Comparison of ENCODE assay signal across 9 mouse cellular contexts in genomic region chr8:84738266-84738665, GRCm38 (mm10). TPM values are rescaled to one million over a fixed set of nuclear protein-coding genes. Genes with fewer than 3 reads are reported as not detected.
DNase-seq lines count a peak whose midpoint lies in the region; ATAC-seq and TF ChIP-seq lines count a peak whose summit lies in the region.
"Had no signal": no experiment of that assay in that cellular context is flagged by ENCODE, and none has a peak within 500 bp of the region (broad histone marks: within the 10 kb centered on the region; RNA-seq: fewer than 3 reads in every experiment).

No protein-coding gene starts in this region.

- no peak for TF ChIP-seq EP300 in heart, adult 2 months (IDR thresholded peaks at IDR 0.05; ENCODE audit: insufficient read depth, low read depth, low read length)
- no peak for TF ChIP-seq EP300 in ES-Bruce4 (IDR thresholded peaks at IDR 0.05; ENCODE audit: insufficient read depth, low read depth, low read length)

- TF ChIP-seq CTCF in heart, adult 2 months (IDR thresholded peaks at IDR 0.05), result no peak
- TF ChIP-seq CTCF in ES-Bruce4 (IDR thresholded peaks at IDR 0.05; ENCODE audit: low read depth, low read length), result no peak

- peak overlapping the region; percentile 19; the same call in 1 of the 2 replicates for H3K9ac ChIP-seq in heart, adult 2 months (ENCODE audit: low read depth, low read length)
- peak overlapping the region; percentile 22; the same call in 1 of the 2 replicates for H3K9ac ChIP-seq in ES-Bruce4 (ENCODE audit: low read depth, poor library complexity, severe bottlenecking)
- H3K9ac ChIP-seq in forebrain, embryonic 14.5 days (ENCODE audit: low read length), result peak overlapping the region; percentile 55; the same call in 1 of the 2 replicates
- peak overlapping the region; percentile 49 for H3K9ac ChIP-seq in liver, embryonic 11.5 days (ENCODE audit: low read depth, low read length)

- no peak for ATAC-seq in forebrain, embryonic 14.5 days
- no peak for ATAC-seq in liver, embryonic 11.5 days (replicated peaks; ENCODE audit: low FRiP score)

- H3K36me3 ChIP-seq in heart, adult 2 months (ENCODE audit: control insufficient read depth, insufficient read depth, low read length), result no peaks in the 10 kb centered on the region; the same call in 1 of the 2 replicates
- no peaks in the 10 kb centered on the region for H3K36me3 ChIP-seq in ES-Bruce4 (ENCODE audit: control insufficient read depth, insufficient read depth, low read length, poor library complexity, severe bottlenecking)
- H3K36me3 ChIP-seq in forebrain, embryonic 14.5 days (ENCODE audit: control insufficient read depth, insufficient read depth, low read length), result peaks cover 7% of the 10 kb centered on the region; the same call in 1 of the 2 replicates
- H3K36me3 ChIP-seq in liver, embryonic 11.5 days (ENCODE audit: control insufficient read depth, insufficient read depth, low read length), result no peaks in the 10 kb centered on the region

- TF ChIP-seq POLR2A in heart, adult 2 months (IDR thresholded peaks at IDR 0.05; ENCODE audit: insufficient read depth, low read depth, low read length), result no peak
- no peak for TF ChIP-seq POLR2A in ES-Bruce4 (IDR thresholded peaks at IDR 0.05; ENCODE audit: insufficient read depth, low read length)

- H3K9me3 ChIP-seq in ES-Bruce4 (replicated peaks; ENCODE audit: control insufficient read depth, insufficient read depth, low read length, poor library complexity, severe bottlenecking), result no peaks in the 10 kb centered on the region
- no peaks in the 10 kb centered on the region for H3K9me3 ChIP-seq in forebrain, embryonic 14.5 days (replicated peaks; ENCODE audit: control insufficient read depth, low read length)
- no peaks in the 10 kb centered on the region for H3K9me3 ChIP-seq in liver, embryonic 11.5 days (ENCODE audit: control insufficient read depth, low read length)

- H3K27ac ChIP-seq in heart, adult 2 months, result peak overlapping the region; percentile 89
- H3K27ac ChIP-seq in ES-Bruce4 (ENCODE audit: insufficient read depth, low read length), result no peak overlapping the region
- peak overlapping the region; percentile 58; the same call in 1 of the 2 replicates for H3K27ac ChIP-seq in forebrain, embryonic 14.5 days (ENCODE audit: low read depth, low read length)
- no peak overlapping the region for H3K27ac ChIP-seq in liver, embryonic 11.5 days (ENCODE audit: low read depth, low read length)
- H3K27ac ChIP-seq: kidney, postnatal 0 days had no signal

- H3K4me2 ChIP-seq in forebrain, embryonic 14.5 days (ENCODE audit: low read length), result peak overlapping the region; percentile 29
- peak overlapping the region; percentile 60 for H3K4me2 ChIP-seq in liver, embryonic 11.5 days

- 50% methylated on average over 10 of the region's 10 CpGs for WGBS in heart, adult 2 months
- WGBS in forebrain, embryonic 14.5 days, result 10% methylated on average over 10 of the region's 10 CpGs
- 20% methylated on average over 10 of the region's 10 CpGs for WGBS in liver, embryonic 11.5 days

- no peak overlapping the region for H3K4me3 ChIP-seq in heart, adult 2 months
- no peak overlapping the region for H3K4me3 ChIP-seq in ES-Bruce4 (ENCODE audit: low read depth, low read length)
- H3K4me3 ChIP-seq in forebrain, embryonic 14.5 days (ENCODE audit: low read depth, low read length), result no peak overlapping the region
- H3K4me3 ChIP-seq in liver, embryonic 11.5 days (ENCODE audit: low read depth, low read length), result peak overlapping the region; percentile 22; the same call in 1 of the 2 replicates

- DNase-seq in heart, adult 2 months, result no peak
- DNase-seq in heart, postnatal 14 days, result no peak
- no peak for DNase-seq in forebrain, embryonic 14.5 days (ENCODE audit: low spot score)
- no peak for DNase-seq in liver, embryonic 11.5 days (ENCODE audit: low spot score)
- DNase-seq in thymus, postnatal 4 days, result no peak
- no peak for DNase-seq in spleen, postnatal 10 days (ENCODE audit: low spot score in 2 of 2)
- DNase-seq in Muller cell, postnatal 12 days (ENCODE audit: inconsistent ontology term), result no peak

- intact Hi-C loops in heart, adult 2 months (cut with DNase I), result no loop called here
- intact Hi-C loops in heart, postnatal 14 days (cut with DNase I), result no loop called here

- H3K4me1 ChIP-seq in heart, adult 2 months (ENCODE audit: control insufficient read depth, insufficient read depth, low read length), result peaks cover 47% of the 10 kb centered on the region
- H3K4me1 ChIP-seq in ES-Bruce4 (ENCODE audit: control insufficient read depth, insufficient read depth, low read length), result peaks cover under 1% of the 10 kb centered on the region
- peaks cover 69% of the 10 kb centered on the region for H3K4me1 ChIP-seq in forebrain, embryonic 14.5 days (ENCODE audit: control insufficient read depth, insufficient read depth, low read length)
- H3K4me1 ChIP-seq in liver, embryonic 11.5 days (replicated peaks; ENCODE audit: control insufficient read depth, insufficient read depth, low read length), result peaks cover 35% of the 10 kb centered on the region

- peaks cover under 1% of the 10 kb centered on the region; the same call in 1 of the 2 replicates for H3K79me2 ChIP-seq in heart, adult 2 months (replicated peaks; ENCODE audit: control insufficient read depth, insufficient read depth, low read length)

- H3K27me3 ChIP-seq in heart, adult 2 months (ENCODE audit: control insufficient read depth, insufficient read depth, low read length), result no peaks in the 10 kb centered on the region
- no peaks in the 10 kb centered on the region for H3K27me3 ChIP-seq in ES-Bruce4 (ENCODE audit: control insufficient read depth, insufficient read depth, low read length, poor library complexity, severe bottlenecking)
- no peaks in the 10 kb centered on the region for H3K27me3 ChIP-seq in forebrain, embryonic 14.5 days (replicated peaks; ENCODE audit: control insufficient read depth, insufficient read depth, low read length)
- peaks cover 76% of the 10 kb centered on the region for H3K27me3 ChIP-seq in liver, embryonic 11.5 days (replicated peaks; ENCODE audit: control insufficient read depth, insufficient read depth, low read length)

RNA-seq across cellular contexts. Expression of gene G430095P16Rik, which starts 15.5 kb away (rescaled TPM):
- total RNA-seq in heart, adult 2 months (2021), result under 1 TPM in 1 of 2 experiments, not detected in 1; 0.55 TPM
- 0.70 TPM in 1 of 2 replicates, not detected in the other for polyA plus RNA-seq in heart, adult 2 months (2012; rRNA removed)
- total RNA-seq in heart, postnatal 14 days (2021), result under 1 TPM; 0.54 to 0.69 TPM
- polyA plus RNA-seq in ES-Bruce4 (2011; ENCODE audit: insufficient read depth, insufficient read length, low read depth, missing spikeins), result not detected in 2 replicates
- polyA plus RNA-seq in forebrain, embryonic 14.5 days (2014; fragmentation: Nextera tagmentation; extraction: Ambion mirVana), result 1.5 and 1.7 TPM in 2 replicates
- polyA plus RNA-seq in liver, embryonic 11.5 days (2014; fragmentation: Nextera tagmentation; extraction: Ambion mirVana), result 11.8 and 12.3 TPM in 2 replicates

RNA-seq across cellular contexts. Expression of gene Lyl1, which starts 37.0 kb away (rescaled TPM):
- total RNA-seq in heart, adult 2 months (2021), result 1 to 10 TPM; 3.0 to 3.7 TPM
- 4.0 and 7.7 TPM in 2 replicates for polyA plus RNA-seq in heart, adult 2 months (2012; rRNA removed)
- total RNA-seq in heart, postnatal 14 days (2021), result 1 to 10 TPM; 5.8 to 6.7 TPM
- not detected in 2 replicates for polyA plus RNA-seq in ES-Bruce4 (2011; ENCODE audit: insufficient read depth, insufficient read length, low read depth, missing spikeins)
- 2.9 and 3.8 TPM in 2 replicates for polyA plus RNA-seq in forebrain, embryonic 14.5 days (2014; fragmentation: Nextera tagmentation; extraction: Ambion mirVana)
- polyA plus RNA-seq in liver, embryonic 11.5 days (2014; fragmentation: Nextera tagmentation; extraction: Ambion mirVana), result 67.9 and 68.6 TPM in 2 replicates

RNA-seq across cellular contexts. Expression of gene Nacc1, which starts 50.6 kb away (rescaled TPM):
- 10 to 100 TPM; 30.5 to 31.0 TPM for total RNA-seq in heart, adult 2 months (2021)
- polyA plus RNA-seq in heart, adult 2 months (2012; rRNA removed), result 45.3 and 50.5 TPM in 2 replicates
- total RNA-seq in heart, postnatal 14 days (2021), result 10 to 100 TPM; 35.6 to 40.5 TPM
- polyA plus RNA-seq in ES-Bruce4 (2011; ENCODE audit: insufficient read depth, insufficient read length, low read depth, missing spikeins), result 89.7 and 97.9 TPM in 2 replicates
- polyA plus RNA-seq in forebrain, embryonic 14.5 days (2014; fragmentation: Nextera tagmentation; extraction: Ambion mirVana), result 17.0 and 17.6 TPM in 2 replicates
- polyA plus RNA-seq in liver, embryonic 11.5 days (2014; fragmentation: Nextera tagmentation; extraction: Ambion mirVana), result 23.0 and 25.2 TPM in 2 replicates

RNA-seq across cellular contexts. Expression of gene Trmt1, which starts 52.2 kb away (rescaled TPM):
- 10 to 100 TPM; 32.0 to 37.4 TPM for total RNA-seq in heart, adult 2 months (2021)
- 39.9 and 50.8 TPM in 2 replicates for polyA plus RNA-seq in heart, adult 2 months (2012; rRNA removed)
- 10 to 100 TPM; 32.5 to 35.2 TPM for total RNA-seq in heart, postnatal 14 days (2021)
- 77.6 and 79.8 TPM in 2 replicates for polyA plus RNA-seq in ES-Bruce4 (2011; ENCODE audit: insufficient read depth, insufficient read length, low read depth, missing spikeins)
- 47.8 and 52.3 TPM in 2 replicates for polyA plus RNA-seq in forebrain, embryonic 14.5 days (2014; fragmentation: Nextera tagmentation; extraction: Ambion mirVana)
- polyA plus RNA-seq in liver, embryonic 11.5 days (2014; fragmentation: Nextera tagmentation; extraction: Ambion mirVana), result 94.1 and 95.6 TPM in 2 replicates

Comparison
In these comparisons a context has a peak if more than half of its experiments do, and no peak if none do; other contexts are left out.
1. H3K27ac ChIP-seq: peak in heart, adult 2 months (single experiment) and forebrain, embryonic 14.5 days (single experiment); none in ES-Bruce4 (single experiment) and liver, embryonic 11.5 days (single experiment).
2. Peak in every context shown above with its lines, with median percentiles within 50 percentile points of each other: H3K9ac ChIP-seq.